Comparison of ENCODE assay signal across 13 mouse cellular contexts in the genomic region with DNA sequence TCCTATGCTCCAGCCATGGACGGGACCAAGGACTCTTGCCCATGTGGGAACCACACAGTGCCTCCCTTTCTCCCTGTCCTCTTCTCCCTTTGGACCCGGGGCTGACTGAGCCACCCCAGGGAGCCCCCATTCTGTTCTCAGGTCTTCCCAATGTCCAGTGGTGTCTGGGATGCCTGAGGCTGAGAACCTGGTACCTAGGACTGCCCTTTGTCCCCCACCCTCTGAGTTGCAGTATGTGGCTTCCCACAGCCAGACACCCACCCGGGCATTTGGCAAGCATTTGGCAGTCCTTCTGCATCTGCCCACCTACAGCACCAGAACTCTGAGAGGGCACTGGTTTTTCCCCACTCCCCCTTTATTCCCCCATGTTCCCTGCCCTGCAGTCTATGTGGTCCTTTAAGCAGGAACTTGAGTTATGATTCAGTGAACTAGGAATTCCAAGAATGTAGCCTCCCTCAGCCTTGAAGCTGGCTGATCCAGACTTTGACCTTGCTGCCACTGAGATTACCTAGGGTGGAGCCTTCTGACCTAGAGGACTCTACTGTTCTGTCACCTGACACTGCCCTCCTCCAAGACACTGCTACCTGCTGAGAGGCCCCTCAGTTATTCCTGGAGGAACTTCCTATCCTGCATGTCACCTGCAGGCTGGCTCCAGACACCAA.
DNase-seq lines count a peak whose midpoint lies in the region; ATAC-seq and TF ChIP-seq lines count a peak whose summit lies in the region.
"Had no signal": no experiment of that assay in that cellular context is flagged by ENCODE, and none has a peak within 500 bp of the region (broad histone marks: within the 10 kb centered on the region; RNA-seq: fewer than 3 reads in every experiment).

No protein-coding gene starts in this region.

- intact Hi-C loops in heart, postnatal 25 days (cut with DNase I), result no loop called here

- no peak for TF ChIP-seq CTCF in intestine, postnatal 0 days (IDR thresholded peaks at IDR 0.05; ENCODE audit: low read depth)

- DNase-seq in hindbrain, embryonic 14.5 days (ENCODE audit: low spot score), result no peak
- DNase-seq in R1 (ENCODE audit: low read depth, low spot score), result peak; percentile 98
- no peak for DNase-seq in layer of hippocampus, adult 9-10 months (ENCODE audit: low spot score)
- DNase-seq in neural tube, embryonic 10.5 days (ENCODE audit: extremely low spot score, low spot score), result no peak
- DNase-seq in heart, postnatal 25 days (ENCODE audit: low spot score), result no peak
- DNase-seq: cerebellum, adult 11 months; right cerebral cortex, postnatal 25 days had no signal

- no peak overlapping the region for H3K27ac ChIP-seq in hindbrain, embryonic 15.5 days (replicated peaks)
- no peak overlapping the region for H3K27ac ChIP-seq in hindbrain, embryonic 14.5 days
- no peak overlapping the region for H3K27ac ChIP-seq in intestine, postnatal 0 days (ENCODE audit: low read depth, low read length)
- no peak overlapping the region for H3K27ac ChIP-seq in limb, embryonic 13.5 days
- H3K27ac ChIP-seq: embryonic facial prominence, embryonic 15.5 days; neural tube, embryonic 12.5 days had no signal

- H3K27me3 ChIP-seq in hindbrain, embryonic 15.5 days, result no peaks in the 10 kb centered on the region
- H3K27me3 ChIP-seq in hindbrain, embryonic 14.5 days (ENCODE audit: control insufficient read depth, insufficient read depth, low read length), result no peaks in the 10 kb centered on the region
- H3K27me3 ChIP-seq in intestine, postnatal 0 days (replicated peaks; ENCODE audit: control insufficient read depth, insufficient read depth, low read length), result no peaks in the 10 kb centered on the region
- no peaks in the 10 kb centered on the region for H3K27me3 ChIP-seq in limb, embryonic 13.5 days
- H3K27me3 ChIP-seq: CH12.LX; embryonic facial prominence, embryonic 15.5 days; neural tube, embryonic 12.5 days had no signal

- ATAC-seq in hindbrain, embryonic 15.5 days (ENCODE audit: low FRiP score, low read depth), result 0 out of 2 replicates have a peak, but pooled peaks have one; percentile 8
- no peak for ATAC-seq in hindbrain, embryonic 14.5 days (ENCODE audit: low FRiP score)
- peak; percentile 99 for ATAC-seq in intestine, postnatal 0 days
- 0 out of 2 replicates have a peak, but pooled peaks have one; percentile 11 for ATAC-seq in limb, embryonic 13.5 days (ENCODE audit: low FRiP score, low read depth)

- H3K4me3 ChIP-seq in hindbrain, embryonic 15.5 days, result no peak overlapping the region
- H3K4me3 ChIP-seq in hindbrain, embryonic 14.5 days (replicated peaks; ENCODE audit: low read length), result no peak overlapping the region
- H3K4me3 ChIP-seq in intestine, postnatal 0 days (ENCODE audit: low read depth, low read length), result no peak overlapping the region
- no peak overlapping the region for H3K4me3 ChIP-seq in limb, embryonic 13.5 days
- H3K4me3 ChIP-seq: embryonic facial prominence, embryonic 15.5 days; neural tube, embryonic 12.5 days had no signal

- H3K9ac ChIP-seq in hindbrain, embryonic 15.5 days, result no peak overlapping the region
- no peak overlapping the region for H3K9ac ChIP-seq in hindbrain, embryonic 14.5 days
- no peak overlapping the region for H3K9ac ChIP-seq in intestine, postnatal 0 days (ENCODE audit: low read depth, low read length)
- no peak overlapping the region for H3K9ac ChIP-seq in limb, embryonic 13.5 days
- H3K9ac ChIP-seq: embryonic facial prominence, embryonic 15.5 days; neural tube, embryonic 12.5 days had no signal

- H3K4me1 ChIP-seq in hindbrain, embryonic 15.5 days (replicated peaks), result no peaks in the 10 kb centered on the region
- no peaks in the 10 kb centered on the region for H3K4me1 ChIP-seq in hindbrain, embryonic 14.5 days (replicated peaks; ENCODE audit: control insufficient read depth, insufficient read depth, low read length)
- H3K4me1 ChIP-seq in intestine, postnatal 0 days (replicated peaks; ENCODE audit: control insufficient read depth, insufficient read depth, low read length), result no peaks in the 10 kb centered on the region
- H3K4me1 ChIP-seq in limb, embryonic 13.5 days, result no peaks in the 10 kb centered on the region
- H3K4me1 ChIP-seq: embryonic facial prominence, embryonic 15.5 days; neural tube, embryonic 12.5 days had no signal

- H3K9me3 ChIP-seq in hindbrain, embryonic 15.5 days, result no peaks in the 10 kb centered on the region
- H3K9me3 ChIP-seq in hindbrain, embryonic 14.5 days (ENCODE audit: control insufficient read depth, low read length), result no peaks in the 10 kb centered on the region
- no peaks in the 10 kb centered on the region for H3K9me3 ChIP-seq in intestine, postnatal 0 days (ENCODE audit: control insufficient read depth)
- no peaks in the 10 kb centered on the region for H3K9me3 ChIP-seq in limb, embryonic 13.5 days
- H3K9me3 ChIP-seq: embryonic facial prominence, embryonic 15.5 days; neural tube, embryonic 12.5 days had no signal

- H3K4me2 ChIP-seq in hindbrain, embryonic 15.5 days, result no peak overlapping the region
- H3K4me2 ChIP-seq in hindbrain, embryonic 14.5 days (replicated peaks), result no peak overlapping the region
- H3K4me2 ChIP-seq in intestine, postnatal 0 days (replicated peaks; ENCODE audit: low read depth), result no peak overlapping the region
- H3K4me2 ChIP-seq in limb, embryonic 13.5 days (replicated peaks), result no peak overlapping the region
- H3K4me2 ChIP-seq: embryonic facial prominence, embryonic 15.5 days; neural tube, embryonic 12.5 days had no signal

- no peaks in the 10 kb centered on the region for H3K36me3 ChIP-seq in hindbrain, embryonic 15.5 days
- no peaks in the 10 kb centered on the region for H3K36me3 ChIP-seq in hindbrain, embryonic 14.5 days (replicated peaks; ENCODE audit: control insufficient read depth, insufficient read depth)
- H3K36me3 ChIP-seq in intestine, postnatal 0 days (ENCODE audit: control insufficient read depth, insufficient read depth), result no peaks in the 10 kb centered on the region
- H3K36me3 ChIP-seq in limb, embryonic 13.5 days, result no peaks in the 10 kb centered on the region
- H3K36me3 ChIP-seq: embryonic facial prominence, embryonic 15.5 days; neural tube, embryonic 12.5 days had no signal

- WGBS in hindbrain, embryonic 15.5 days, result 95% methylated on average over 3 of the region's 3 CpGs
- WGBS in hindbrain, embryonic 14.5 days, result 91% methylated on average over 3 of the region's 3 CpGs
- WGBS in intestine, postnatal 0 days, result 70% methylated on average over 3 of the region's 3 CpGs
- WGBS in limb, embryonic 13.5 days, result 69% methylated on average over 3 of the region's 3 CpGs
